Mouse (Mus musculus): ENCODE measurements around the gene Tnfrsf17. TPM values are rescaled to one million over a fixed set of nuclear protein-coding genes. Genes with fewer than 3 reads are reported as not detected.
A peak's percentile ranks its signal among the peaks of the same experiment; 100 is the strongest.

Tnfrsf17 gene
- total RNA-seq (2012; rRNA removed) = 0.17 and 0.29 TPM in 2 replicates
- 0.32 and 0.42 TPM in 2 replicates for total RNA-seq (2014; rRNA removed)
- not detected in 2 replicates for polyA plus RNA-seq (2012; ENCODE audit: insufficient read length, low read depth)

DNA sequence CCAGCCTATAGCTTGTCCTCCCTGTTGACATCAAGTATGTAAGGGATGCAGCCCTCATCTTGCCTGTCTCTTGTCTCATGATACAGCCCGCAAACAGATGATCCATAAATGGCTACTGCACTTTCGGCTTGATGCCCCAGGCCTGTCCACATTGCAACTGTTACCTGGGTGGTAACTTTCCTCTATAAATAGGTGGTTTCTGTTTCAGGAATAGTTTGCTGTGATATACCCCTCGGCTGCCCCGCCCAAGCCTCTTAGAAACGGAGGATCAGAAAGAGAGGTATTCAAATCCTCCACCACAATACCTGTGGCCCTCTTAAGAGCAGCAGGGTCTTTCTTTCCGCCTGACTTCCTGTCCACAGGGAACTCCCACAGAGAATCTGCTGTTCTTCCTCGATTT, at the start of gene Tnfrsf17:
Gene Tnfrsf17 (plus strand): TSS at position 301 of the 400 bp plus-strand sequence.
- in situ Hi-C loops (cut with MboI; ENCODE audit: low pct_ligation_motif_present, low pct_unique_long_range_greater_than_20kb, low sequenced_read_pairs) (loop anchor here (10.0 kb wide), 1 partner anchor 429 kb away; no protein-coding TSS in a partner anchor), dilution Hi-C loops (cut with MboI; ENCODE audit: extremely low pct_ligation_motif_present, extremely low pct_unique_long_range_greater_than_20kb, low sequenced_read_pairs) (no loop called here)
- H3K4me3 ChIP-seq (replicated peaks in 1 of 3; ENCODE audit: low read depth in 2 of 3, low read length in 2 of 3, poor library complexity in 1 of 3) = no peak within 1 kb of the TSS
- H3K9me3 ChIP-seq (replicated peaks; ENCODE audit: low read length) = no peaks in the 10 kb centered on the region
- peak within 1 kb of the TSS; percentile 17 for H3K4me2 ChIP-seq (ENCODE audit: insufficient read depth, low read depth, poor library complexity, severe bottlenecking)
- H3K9ac ChIP-seq (ENCODE audit: insufficient read depth, low read depth) = no peak within 1 kb of the TSS
- no peak for DNase-seq (ENCODE audit: extremely low read depth)
- H3K27ac ChIP-seq (ENCODE audit: insufficient read depth, low read depth) = no peak within 1 kb of the TSS
- TF ChIP-seq HCFC1 (IDR thresholded peaks at IDR 0.05; ENCODE audit: low read depth, low read length) (no peak), CTCF (conservative IDR thresholded peaks at IDR 0.05 in 1 of 2, IDR thresholded peaks at IDR 0.05 in 1 of 2; ENCODE audit: low read depth in 2 of 2, low read length in 2 of 2) (0 out of 4 replicates have a peak, but pooled peaks of 1 of the 2 experiments have one; percentile 19), MEF2A (IDR thresholded peaks at IDR 0.05; ENCODE audit: borderline replicate concordance, low read depth, low read length) (0 out of 2 replicates have a peak, but pooled peaks have one; percentile 4)
- no peaks in the 10 kb centered on the region for H3K36me3 ChIP-seq (replicated peaks in 1 of 2; ENCODE audit: control insufficient read depth in 1 of 2, insufficient read depth in 1 of 2, low read length in 1 of 2)
- peaks cover 14 to 34% of the 10 kb centered on the region in 2 experiments for H3K4me1 ChIP-seq (ENCODE audit: control insufficient read depth in 1 of 2, insufficient read depth in 2 of 2)
- no peaks in the 10 kb centered on the region for H3K79me2 ChIP-seq (replicated peaks; ENCODE audit: control insufficient read depth, extremely low read depth, insufficient read depth, poor library complexity, severe bottlenecking)
- H3K27me3 ChIP-seq (replicated peaks) = peaks cover 1% of the 10 kb centered on the region

DNA sequence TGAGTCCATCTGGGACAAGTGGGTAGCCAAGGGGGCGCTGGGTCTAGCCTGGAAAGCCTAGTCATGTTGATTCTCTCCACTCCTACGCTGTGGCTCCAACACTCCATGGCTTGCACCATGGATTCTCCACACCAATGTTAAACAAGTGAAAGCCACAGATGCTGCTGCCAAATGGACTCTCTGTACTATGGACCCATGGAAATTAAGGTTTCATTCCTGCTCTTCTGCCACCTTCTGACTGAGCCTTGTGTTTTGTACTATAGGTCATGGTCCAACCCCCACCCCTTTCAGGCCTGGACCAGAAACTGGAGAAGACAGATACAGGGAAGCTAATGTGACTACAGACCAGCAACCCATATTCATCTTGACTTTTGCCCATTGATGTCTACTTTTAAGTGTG, 47.1 kb upstream of the Tnfrsf17 start:
- no peak for DNase-seq (ENCODE audit: extremely low read depth)
- peaks cover 0 to 13% of the 10 kb centered on the region in 2 experiments; a peak in 2 of 4 replicates for H3K4me1 ChIP-seq (ENCODE audit: control insufficient read depth in 1 of 2, insufficient read depth in 2 of 2)
- H3K27me3 ChIP-seq (replicated peaks) = no peaks in the 10 kb centered on the region
- no peak overlapping the region for H3K4me2 ChIP-seq (ENCODE audit: insufficient read depth, low read depth, poor library complexity, severe bottlenecking)
- no peak overlapping the region for H3K27ac ChIP-seq (ENCODE audit: insufficient read depth, low read depth)
- dilution Hi-C loops (cut with MboI; ENCODE audit: extremely low pct_ligation_motif_present, extremely low pct_unique_long_range_greater_than_20kb, low sequenced_read_pairs) (no loop called here), in situ Hi-C loops (cut with MboI; ENCODE audit: low pct_ligation_motif_present, low pct_unique_long_range_greater_than_20kb, low sequenced_read_pairs) (no loop called here)
- no peak overlapping the region for H3K4me3 ChIP-seq (replicated peaks in 1 of 3; ENCODE audit: low read depth in 2 of 3, low read length in 2 of 3, poor library complexity in 1 of 3)
- no peak overlapping the region for H3K9ac ChIP-seq (ENCODE audit: insufficient read depth, low read depth)
- TF ChIP-seq SIN3A (IDR thresholded peaks at IDR 0.05; ENCODE audit: low read length) (no peak), MXI1 (IDR thresholded peaks at IDR 0.05; ENCODE audit: low read depth, low read length) (no peak), POLR2AphosphoS2 (IDR thresholded peaks at IDR 0.05; ENCODE audit: low read depth, low read length) (no peak), JUND (conservative IDR thresholded peaks at IDR 0.05; ENCODE audit: low read depth, low read length) (no peak), TCF12 (IDR thresholded peaks at IDR 0.05; ENCODE audit: low read depth, low read length) (no peak), ZNF384 (IDR thresholded peaks at IDR 0.05; ENCODE audit: low read depth, low read length) (no peak), POLR2A (IDR thresholded peaks at IDR 0.05; ENCODE audit: low read depth, low read length) (no peak)
- no peaks in the 10 kb centered on the region for H3K79me2 ChIP-seq (replicated peaks; ENCODE audit: control insufficient read depth, extremely low read depth, insufficient read depth, poor library complexity, severe bottlenecking)
- H3K9me3 ChIP-seq (replicated peaks; ENCODE audit: low read length) = no peaks in the 10 kb centered on the region
- H3K36me3 ChIP-seq (replicated peaks in 1 of 2; ENCODE audit: control insufficient read depth in 1 of 2, insufficient read depth in 1 of 2, low read length in 1 of 2) = no peaks in the 10 kb centered on the region

DNA sequence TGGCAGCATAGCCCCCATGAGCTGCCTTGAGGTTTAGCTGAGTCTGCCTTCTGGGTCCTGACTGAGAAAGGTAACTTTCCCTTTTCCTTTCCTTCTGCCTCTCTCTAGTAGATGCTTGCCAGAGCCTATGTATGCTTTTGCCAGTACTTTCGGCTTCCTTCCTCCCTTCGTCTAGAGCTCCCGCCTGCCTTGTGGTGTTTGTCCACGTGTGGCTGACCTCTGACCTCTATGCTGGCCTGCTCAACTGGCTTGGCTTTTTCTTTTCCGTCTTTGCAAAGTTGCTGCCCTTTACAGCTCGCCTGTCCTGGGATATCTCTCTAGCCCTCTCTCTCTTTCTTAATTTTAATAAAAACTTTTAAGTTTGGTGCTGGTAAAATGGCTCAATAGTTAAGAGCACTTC, 43.8 kb upstream of the Tnfrsf17 start:
- no peak for DNase-seq (ENCODE audit: extremely low read depth)
- TF ChIP-seq ZKSCAN1 (IDR thresholded peaks at IDR 0.05; ENCODE audit: borderline replicate concordance, low read depth, low read length) (no peak), USF1 (IDR thresholded peaks at IDR 0.05; ENCODE audit: low read depth, low read length) (no peak), SIN3A (IDR thresholded peaks at IDR 0.05; ENCODE audit: low read length) (no peak), NRF1 (IDR thresholded peaks at IDR 0.05; ENCODE audit: low read depth, low read length) (no peak), E2F4 (IDR thresholded peaks at IDR 0.05; ENCODE audit: insufficient replicate concordance, low read depth, low read length) (no peak), UBTF (IDR thresholded peaks at IDR 0.05; ENCODE audit: low read depth, low read length) (no peak), RCOR1 (conservative IDR thresholded peaks at IDR 0.05; ENCODE audit: low read depth, low read length) (no peak), POLR2AphosphoS2 (IDR thresholded peaks at IDR 0.05; ENCODE audit: low read depth, low read length) (no peak), HCFC1 (IDR thresholded peaks at IDR 0.05; ENCODE audit: low read depth, low read length) (no peak)
- Histone ChIP-seq H3K9ac (ENCODE audit: insufficient read depth, low read depth) (no peak overlapping the region), H3K4me1 (ENCODE audit: control insufficient read depth in 1 of 2, insufficient read depth in 2 of 2) (peaks cover 0 to 10% of the 10 kb centered on the region in 2 experiments; a peak in 2 of 4 replicates), H3K79me2 (replicated peaks; ENCODE audit: control insufficient read depth, extremely low read depth, insufficient read depth, poor library complexity, severe bottlenecking) (no peaks in the 10 kb centered on the region), H3K4me3 (replicated peaks in 1 of 3; ENCODE audit: low read depth in 2 of 3, low read length in 2 of 3, poor library complexity in 1 of 3) (no peak overlapping the region), H3K9me3 (replicated peaks; ENCODE audit: low read length) (no peaks in the 10 kb centered on the region), H3K27ac (ENCODE audit: insufficient read depth, low read depth) (no peak overlapping the region), H3K36me3 (replicated peaks in 1 of 2; ENCODE audit: control insufficient read depth in 1 of 2, insufficient read depth in 1 of 2, low read length in 1 of 2) (no peaks in the 10 kb centered on the region), H3K4me2 (ENCODE audit: insufficient read depth, low read depth, poor library complexity, severe bottlenecking) (no peak overlapping the region), H3K27me3 (replicated peaks) (no peaks in the 10 kb centered on the region)
- dilution Hi-C loops (cut with MboI; ENCODE audit: extremely low pct_ligation_motif_present, extremely low pct_unique_long_range_greater_than_20kb, low sequenced_read_pairs) (no loop called here), in situ Hi-C loops (cut with MboI; ENCODE audit: low pct_ligation_motif_present, low pct_unique_long_range_greater_than_20kb, low sequenced_read_pairs) (no loop called here)

Measured in CH12.LX (cell line).